Mouse (Mus musculus) ZHBTc4 (cell line): ENCODE measurements around the gene Tmcc3.

Source experiments
- DNase-seq: peaks from one replicate; pipeline ENCODE4 v3.0.0-alpha.2; 2011; ENCODE audit warnings: low read depth, low spot score

The Tmcc3 gene

GRCm38 (mm10) chr10:94360664-94361063 is 48.9 kb downstream of the Tmcc3 start:
- no peak for DNase-seq

GRCm38 (mm10) chr10:94371293-94371692 is 59.5 kb downstream of the Tmcc3 start:
- no peak for DNase-seq

GRCm38 (mm10) chr10:94376941-94377340 is 65.2 kb downstream of the Tmcc3 start:
- DNase-seq = no peak

GRCm38 (mm10) chr10:94377844-94378243 is 66.1 kb downstream of the Tmcc3 start:
- no peak for DNase-seq

GRCm38 (mm10) chr10:94378383-94378782 is 66.6 kb downstream of the Tmcc3 start:
- peak; percentile 35 for DNase-seq

GRCm38 (mm10) chr10:94380082-94380481 is 68.3 kb downstream of the Tmcc3 start:
- peak; percentile 46 for DNase-seq

- DNase-seq = no peak
Measured at GRCm38 (mm10) chr10:94380662-94381392, 69.1 kb downstream of the Tmcc3 start.

- no peak for DNase-seq
Measured at GRCm38 (mm10) chr10:94381393-94381740, 69.6 kb downstream of the Tmcc3 start.

- no peak for DNase-seq
Measured at GRCm38 (mm10) chr10:94382618-94383017, 70.9 kb downstream of the Tmcc3 start.

- no peak for DNase-seq
Measured at GRCm38 (mm10) chr10:94383565-94383964, 71.8 kb downstream of the Tmcc3 start.

- no peak for DNase-seq
Measured at GRCm38 (mm10) chr10:94389219-94389618, 77.5 kb downstream of the Tmcc3 start.

- no peak for DNase-seq
Measured at GRCm38 (mm10) chr10:94391049-94391448, 79.3 kb downstream of the Tmcc3 start.

GRCm38 (mm10) chr10:94394286-94394685 is 82.5 kb downstream of the Tmcc3 start:
- DNase-seq = no peak

GRCm38 (mm10) chr10:94397833-94398596 is 86.3 kb downstream of the Tmcc3 start:
- DNase-seq = no peak

GRCm38 (mm10) chr10:94400895-94401294 is 89.1 kb downstream of the Tmcc3 start:
- DNase-seq = no peak

GRCm38 (mm10) chr10:94405456-94405855 is 93.7 kb downstream of the Tmcc3 start:
- DNase-seq = no peak

GRCm38 (mm10) chr10:94406821-94407220 is 95.1 kb downstream of the Tmcc3 start:
- no peak for DNase-seq

GRCm38 (mm10) chr10:94408356-94409146 is 96.8 kb downstream of the Tmcc3 start:
- DNase-seq = peak; percentile 91

- no peak for DNase-seq
Measured at GRCm38 (mm10) chr10:94409661-94410060, 97.9 kb downstream of the Tmcc3 start.

- DNase-seq = no peak
Measured at GRCm38 (mm10) chr10:94411594-94411993, 99.8 kb downstream of the Tmcc3 start.

- no peak for DNase-seq
Measured at GRCm38 (mm10) chr10:94413770-94414651, 102.3 kb downstream of the Tmcc3 start.
